8 mouse cellular contexts compared by ENCODE assay signal in genomic region chr7:45062239-45062835, GRCm38 (mm10). TPM values are rescaled to one million over a fixed set of nuclear protein-coding genes. Genes with fewer than 3 reads are reported as not detected.
DNase-seq lines count a peak whose midpoint lies in the region; ATAC-seq and TF ChIP-seq lines count a peak whose summit lies in the region.

Gene Nosip, plus strand, starts transcription at chr7:45062429.
Gene Prrg2, minus strand, starts transcription at chr7:45062677.

- peak; percentile 87 for ATAC-seq in forebrain, embryonic 11.5 days (replicated peaks; ENCODE audit: low FRiP score)
- ATAC-seq in heart, embryonic 16.5 days (replicated peaks; ENCODE audit: extremely low read depth, insufficient read depth, low FRiP score), result peak; percentile 90
- peak; percentile 89 for ATAC-seq in liver, embryonic 15.5 days (ENCODE audit: insufficient read depth)
- peak; percentile 91 for ATAC-seq in neural tube, embryonic 12.5 days (ENCODE audit: low FRiP score, low read depth)

- H3K4me3 ChIP-seq in CH12.LX (replicated peaks in 1 of 3; ENCODE audit: low read depth in 2 of 3, low read length in 2 of 3, poor library complexity in 1 of 3), result peak within 1 kb of the TSS; percentile 82 to 99 (median 94)
- peak within 1 kb of the TSS; percentile 69 for H3K4me3 ChIP-seq in forebrain, embryonic 11.5 days (ENCODE audit: low read depth, low read length)
- peak within 1 kb of the TSS; percentile 65 for H3K4me3 ChIP-seq in heart, embryonic 16.5 days (ENCODE audit: low read length)
- H3K4me3 ChIP-seq in liver, embryonic 15.5 days (replicated peaks), result peak within 1 kb of the TSS; percentile 81
- H3K4me3 ChIP-seq in neural tube, embryonic 12.5 days, result peak within 1 kb of the TSS; percentile 53

- peak; percentile 98 for DNase-seq in CH12.LX (ENCODE audit: extremely low read depth)
- DNase-seq in c-Kit-positive CD71-positive TER-119-negative erythroid progenitor cells, embryonic 14.5 days (ENCODE audit: low read depth), result peak; percentile 100
- DNase-seq in forebrain, embryonic 11.5 days (ENCODE audit: low spot score), result peak; percentile 95
- DNase-seq in kidney, postnatal 36 days, result peak; percentile 96 to 98
- peak; percentile 99 for DNase-seq in telencephalon, adult 2 months (ENCODE audit: low read depth, low spot score)

- H3K9me3 ChIP-seq in CH12.LX (replicated peaks; ENCODE audit: low read length), result no peaks in the 10 kb centered on the region
- no peaks in the 10 kb centered on the region for H3K9me3 ChIP-seq in forebrain, embryonic 11.5 days (ENCODE audit: control insufficient read depth, low read length)
- no peaks in the 10 kb centered on the region for H3K9me3 ChIP-seq in heart, embryonic 16.5 days (replicated peaks; ENCODE audit: control insufficient read depth, low read length)
- no peaks in the 10 kb centered on the region for H3K9me3 ChIP-seq in liver, embryonic 15.5 days (replicated peaks)
- no peaks in the 10 kb centered on the region for H3K9me3 ChIP-seq in neural tube, embryonic 12.5 days

- H3K4me2 ChIP-seq in CH12.LX (ENCODE audit: insufficient read depth, low read depth, poor library complexity, severe bottlenecking), result peak within 1 kb of the TSS; percentile 87
- H3K4me2 ChIP-seq in forebrain, embryonic 11.5 days (ENCODE audit: low read depth, low read length, severe bottlenecking), result peak within 1 kb of the TSS; percentile 51
- peak within 1 kb of the TSS; percentile 68 for H3K4me2 ChIP-seq in heart, embryonic 16.5 days (ENCODE audit: low read depth, low read length)
- peak within 1 kb of the TSS; percentile 73 for H3K4me2 ChIP-seq in liver, embryonic 15.5 days
- peak within 1 kb of the TSS; percentile 72 for H3K4me2 ChIP-seq in neural tube, embryonic 12.5 days (replicated peaks)

- dilution Hi-C loops in CH12.LX (cut with MboI; ENCODE audit: extremely low pct_ligation_motif_present, extremely low pct_unique_long_range_greater_than_20kb, low sequenced_read_pairs), result no loop called here

- peaks cover 35% of the 10 kb centered on the region for H3K79me2 ChIP-seq in CH12.LX (replicated peaks; ENCODE audit: control insufficient read depth, extremely low read depth, insufficient read depth, poor library complexity, severe bottlenecking)

- TF ChIP-seq RAD21 in CH12.LX (IDR thresholded peaks at IDR 0.05; ENCODE audit: low read depth, low read length), result no peak

- WGBS in forebrain, embryonic 11.5 days, result under 1% methylated on average over 31 of the region's 31 CpGs
- under 1% methylated on average over 31 of the region's 31 CpGs for WGBS in heart, embryonic 16.5 days
- WGBS in liver, embryonic 15.5 days (ENCODE audit: insufficient replicate concordance), result under 1% methylated on average over 31 of the region's 31 CpGs
- WGBS in neural tube, embryonic 12.5 days, result under 1% methylated on average over 31 of the region's 31 CpGs

- peak within 1 kb of the TSS; percentile 97 for H3K9ac ChIP-seq in CH12.LX (ENCODE audit: insufficient read depth, low read depth)
- H3K9ac ChIP-seq in forebrain, embryonic 11.5 days (ENCODE audit: low read length), result peak within 1 kb of the TSS; percentile 71
- peak within 1 kb of the TSS; percentile 73 for H3K9ac ChIP-seq in heart, embryonic 16.5 days (ENCODE audit: low read length)
- H3K9ac ChIP-seq in liver, embryonic 15.5 days, result peak within 1 kb of the TSS; percentile 75
- peak within 1 kb of the TSS; percentile 54 for H3K9ac ChIP-seq in neural tube, embryonic 12.5 days

- H3K4me1 ChIP-seq in CH12.LX (ENCODE audit: control insufficient read depth in 1 of 2, insufficient read depth in 2 of 2), result peaks cover 5 to 36% of the 10 kb centered on the region in 2 experiments
- H3K4me1 ChIP-seq in forebrain, embryonic 11.5 days (replicated peaks; ENCODE audit: control insufficient read depth, insufficient read depth, low read length), result peaks cover 15% of the 10 kb centered on the region
- H3K4me1 ChIP-seq in heart, embryonic 16.5 days (ENCODE audit: control insufficient read depth, insufficient read depth, low read length), result peaks cover 15% of the 10 kb centered on the region
- H3K4me1 ChIP-seq in liver, embryonic 15.5 days (replicated peaks), result peaks cover 38% of the 10 kb centered on the region
- H3K4me1 ChIP-seq in neural tube, embryonic 12.5 days, result peaks cover 30% of the 10 kb centered on the region

- H3K27me3 ChIP-seq in CH12.LX (replicated peaks), result no peaks in the 10 kb centered on the region
- no peaks in the 10 kb centered on the region for H3K27me3 ChIP-seq in forebrain, embryonic 11.5 days (ENCODE audit: control insufficient read depth, insufficient read depth, low read length)
- no peaks in the 10 kb centered on the region for H3K27me3 ChIP-seq in heart, embryonic 16.5 days (ENCODE audit: control insufficient read depth, insufficient read depth, low read length)
- H3K27me3 ChIP-seq in liver, embryonic 15.5 days, result no peaks in the 10 kb centered on the region
- H3K27me3 ChIP-seq in neural tube, embryonic 12.5 days (replicated peaks), result no peaks in the 10 kb centered on the region

- peak within 1 kb of the TSS; percentile 75 for H3K27ac ChIP-seq in CH12.LX (ENCODE audit: insufficient read depth, low read depth)
- H3K27ac ChIP-seq in forebrain, embryonic 11.5 days (ENCODE audit: low read depth, low read length), result peak within 1 kb of the TSS; percentile 66
- peak within 1 kb of the TSS; percentile 87 for H3K27ac ChIP-seq in heart, embryonic 16.5 days (ENCODE audit: low read length)
- H3K27ac ChIP-seq in liver, embryonic 15.5 days (replicated peaks), result peak within 1 kb of the TSS; percentile 91
- H3K27ac ChIP-seq in neural tube, embryonic 12.5 days, result peak within 1 kb of the TSS; percentile 44; the same call in 1 of the 2 replicates

- in situ Hi-C loops in CH12.LX (cut with MboI; ENCODE audit: low pct_ligation_motif_present, low pct_unique_long_range_greater_than_20kb, low sequenced_read_pairs), result no loop called here

- no peak; a peak in 1 of 4 replicates for TF ChIP-seq CTCF in CH12.LX (conservative IDR thresholded peaks at IDR 0.05 in 1 of 2, IDR thresholded peaks at IDR 0.05 in 1 of 2; ENCODE audit: low read depth in 2 of 2, low read length in 2 of 2)

- peak; percentile 91 for TF ChIP-seq POLR2A in CH12.LX (IDR thresholded peaks at IDR 0.05; ENCODE audit: low read depth, low read length)

- peaks cover 0 to 28% of the 10 kb centered on the region in 2 experiments for H3K36me3 ChIP-seq in CH12.LX (replicated peaks in 1 of 2; ENCODE audit: control insufficient read depth in 1 of 2, insufficient read depth in 1 of 2, low read length in 1 of 2)
- no peaks in the 10 kb centered on the region for H3K36me3 ChIP-seq in forebrain, embryonic 11.5 days (ENCODE audit: control insufficient read depth, insufficient read depth, low read length)
- H3K36me3 ChIP-seq in heart, embryonic 16.5 days (ENCODE audit: control insufficient read depth, insufficient read depth), result no peaks in the 10 kb centered on the region
- H3K36me3 ChIP-seq in liver, embryonic 15.5 days (replicated peaks), result 0 out of 2 replicates have a peak, but pooled peaks cover 2% of the 10 kb centered on the region
- no peaks in the 10 kb centered on the region for H3K36me3 ChIP-seq in neural tube, embryonic 12.5 days

- no peak for TF ChIP-seq EP300 in CH12.LX (IDR thresholded peaks at IDR 0.05; ENCODE audit: low read length)

TF ChIP-seq in CH12.LX, 34 proteins besides CTCF, POLR2A, EP300 and RAD21 (continues in another document):
- TF ChIP-seq SIN3A (IDR thresholded peaks at IDR 0.05; ENCODE audit: low read length) (peak; percentile 96), MYC (IDR thresholded peaks at IDR 0.05; ENCODE audit: low read depth, low read length) (peak; percentile 85), USF1 (IDR thresholded peaks at IDR 0.05; ENCODE audit: low read depth, low read length) (no peak), ZMIZ1 (IDR thresholded peaks at IDR 0.05; ENCODE audit: low read depth, low read length) (peak; percentile 79; the same call in 1 of the 2 replicates), TBP (conservative IDR thresholded peaks at IDR 0.05; ENCODE audit: low read depth, low read length) (peak; percentile 96), NELFE (IDR thresholded peaks at IDR 0.05; ENCODE audit: low read depth, low read length) (peak; percentile 81), ETS1 (conservative IDR thresholded peaks at IDR 0.05; ENCODE audit: low read depth, low read length) (peak; percentile 54; the same call in 1 of the 2 replicates), KAT2A (IDR thresholded peaks at IDR 0.05; ENCODE audit: insufficient replicate concordance, low read length) (peak; percentile 84; the same call in 1 of the 2 replicates), ZC3H11A (IDR thresholded peaks at IDR 0.05; ENCODE audit: low read depth, low read length) (no peak), UBTF (IDR thresholded peaks at IDR 0.05; ENCODE audit: low read depth, low read length) (no peak), IRF4 (IDR thresholded peaks at IDR 0.05; ENCODE audit: low read depth, low read length) (peak; percentile 81), MAFK (IDR thresholded peaks at IDR 0.05; ENCODE audit: insufficient replicate concordance, low read length) (no peak), ZNF384 (IDR thresholded peaks at IDR 0.05; ENCODE audit: low read depth, low read length) (no peak; the same call in 1 of the 2 replicates), SMC3 (IDR thresholded peaks at IDR 0.05; ENCODE audit: low read depth, low read length) (no peak; the same call in 1 of the 2 replicates), E2F4 (IDR thresholded peaks at IDR 0.05; ENCODE audit: insufficient replicate concordance, low read depth, low read length) (peak; percentile 83; the same call in 1 of the 2 replicates), TCF12 (IDR thresholded peaks at IDR 0.05; ENCODE audit: low read depth, low read length) (peak; percentile 91)

RNA-seq across cellular contexts. Expression of gene Nosip, which starts in this region (rescaled TPM):
- total RNA-seq in CH12.LX (2012; rRNA removed) (73.2 and 86.8 TPM in 2 replicates), CH12.LX (2014; rRNA removed) (79.3 and 81.4 TPM in 2 replicates)
- polyA plus RNA-seq in CH12.LX (2012; ENCODE audit: insufficient read length, low read depth), result 72.4 and 83.9 TPM in 2 replicates
- 52.6 and 64.0 TPM in 2 replicates for polyA plus RNA-seq in forebrain, embryonic 11.5 days (2014; fragmentation: Nextera tagmentation; extraction: Ambion mirVana)
- 53.8 and 55.9 TPM in 2 replicates for polyA plus RNA-seq in heart, embryonic 16.5 days (2015; fragmentation: Nextera tagmentation; extraction: Ambion mirVana)
- 25.9 and 27.4 TPM in 2 replicates for polyA plus RNA-seq in liver, embryonic 15.5 days (2015; fragmentation: Nextera tagmentation; extraction: Ambion mirVana)
- 56.5 and 63.0 TPM in 2 replicates for polyA plus RNA-seq in neural tube, embryonic 12.5 days (2016; fragmentation: Nextera tagmentation; extraction: Ambion mirVana)

RNA-seq across cellular contexts. Expression of gene Prrg2, which starts in this region (rescaled TPM):
- 7.1 and 7.6 TPM in 2 replicates for total RNA-seq in CH12.LX (2012; rRNA removed)
- total RNA-seq in CH12.LX (2014; rRNA removed), result 6.1 and 6.7 TPM in 2 replicates
- 7.2 and 7.7 TPM in 2 replicates for polyA plus RNA-seq in CH12.LX (2012; ENCODE audit: insufficient read length, low read depth)
- 14.2 and 18.4 TPM in 2 replicates for polyA plus RNA-seq in forebrain, embryonic 11.5 days (2014; fragmentation: Nextera tagmentation; extraction: Ambion mirVana)
- polyA plus RNA-seq in heart, embryonic 16.5 days (2015; fragmentation: Nextera tagmentation; extraction: Ambion mirVana), result 12.9 and 16.6 TPM in 2 replicates
- polyA plus RNA-seq in liver, embryonic 15.5 days (2015; fragmentation: Nextera tagmentation; extraction: Ambion mirVana), result 8.5 and 9.0 TPM in 2 replicates
- 15.2 and 17.9 TPM in 2 replicates for polyA plus RNA-seq in neural tube, embryonic 12.5 days (2016; fragmentation: Nextera tagmentation; extraction: Ambion mirVana)

Comparison
In these comparisons a context has a peak if more than half of its experiments do, and no peak if none do; other contexts are left out.
1. Peak in every context shown above with its lines: DNase-seq, ATAC-seq, H3K4me3 ChIP-seq and H3K27ac ChIP-seq.